Mouse (Mus musculus) C2C12 (cell line): ENCODE measurements at regions not wholly inside any gene's neighbourhood (a gene's known extent, or its start where the extent isn't known, plus 50 kb on each side); places are given as distances from the start of the nearest gene placed in this dataset.

ENCODE experiments used
- CEBPB ChIP-seq: IDR thresholded peaks from one replicate; pipeline ENCODE4 v1.6.1; 2011; ENCODE audit warnings: low read depth, mild to moderate bottlenecking, control low read depth, moderate library complexity
- CTCF ChIP-seq: IDR thresholded peaks from one replicate; pipeline ENCODE4 v1.5.1; 2011; ENCODE audit not compliant: control insufficient read depth, insufficient read depth, insufficient read length
- FOSL1 ChIP-seq: IDR thresholded peaks from one replicate; pipeline ENCODE4 v1.8.0; 2011; ENCODE audit warnings: mild to moderate bottlenecking, low read length; ENCODE audit not compliant: poor library complexity, insufficient read depth, severe bottlenecking
- MAX ChIP-seq: IDR thresholded peaks from one replicate; pipeline ENCODE4 v1.6.1; 2011; ENCODE audit warnings: mild to moderate bottlenecking, control low read depth
- MYOD1 ChIP-seq: IDR thresholded peaks from one replicate; pipeline ENCODE4 v1.6.1; 2011; ENCODE audit warnings: low read depth; ENCODE audit not compliant: control insufficient read depth, insufficient read length
- MYOG ChIP-seq: IDR thresholded peaks from one replicate; pipeline ENCODE4 v1.6.1; 2011; ENCODE audit not compliant: control insufficient read depth, insufficient read length; ENCODE audit errors: extremely low read depth
- USF1 ChIP-seq: IDR thresholded peaks from one replicate; pipeline ENCODE4 v1.6.1; 2011; ENCODE audit warnings: low read depth, mild to moderate bottlenecking, control low read depth, moderate library complexity

- no peak for TF ChIP-seq CTCF
- no peak for TF ChIP-seq CEBPB
- no peak for TF ChIP-seq MYOD1
- TF ChIP-seq MYOG, result no peak
- no peak for TF ChIP-seq USF1
- TF ChIP-seq FOSL1, result no peak
- TF ChIP-seq MAX, result no peak
Measured at GRCm38 (mm10) chr1:92340644-92341043, 133.0 kb downstream of the Ndufa10 start.
